Mouse (Mus musculus) liver, embryonic 14.5 days (tissue): ENCODE results near the gene Srpk1. TPM values are rescaled to one million over a fixed set of nuclear protein-coding genes. Genes with fewer than 3 reads are reported as not detected.
A peak's percentile ranks its signal among the peaks of the same experiment; 100 is the strongest.

Experiments
- ATAC-seq: fragments of 200-750 bp; cut with Nextera tagmentation; 2 replicates; pipeline ENCODE4 v1.8.0; 2017; ENCODE audit warnings: moderate number of reproducible peaks, mild to moderate bottlenecking, moderate library complexity; ENCODE audit not compliant: insufficient read depth
- DNase-seq, 3 experiments: peaks; one replicate each; pipeline ENCODE4 v3.0.0-alpha.2; 2012 to 2013; ENCODE audit warnings: low read depth in 3 of 3, low spot score in 3 of 3
- H3K27ac ChIP-seq: fragments of 300-500 bp; sonication (generic); 2 replicates; pipeline ENCODE4 v1.5.1; 2014; ENCODE audit warnings: moderate library complexity, mild to moderate bottlenecking, control low read depth, inconsistent platforms
- H3K27me3 ChIP-seq: fragments of 300-500 bp; sonication (generic); 2 replicates; pipeline ENCODE4 v1.6.1; 2014; ENCODE audit warnings: mild to moderate bottlenecking, low read length, moderate library complexity; ENCODE audit not compliant: control insufficient read depth, insufficient read depth
- H3K36me3 ChIP-seq: fragments of 300-500 bp; sonication (generic); replicated peaks from 2 replicates; pipeline ENCODE4 v1.6.1; 2014; ENCODE audit warnings: low read depth; ENCODE audit not compliant: control insufficient read depth, insufficient read depth
- H3K4me1 ChIP-seq, 2 experiments: fragments of 200-500 bp in 1 of 2; fragments of 300-500 bp in 1 of 2; sonication (generic) in 1 of 2; replicated peaks; 2 replicates each; pipeline ENCODE4 v1.6.1; 2012 to 2014; ENCODE audit warnings: antibody characterized with exemption in 1 of 2, inconsistent platforms in 1 of 2, low read length in 1 of 2; ENCODE audit not compliant: control insufficient read depth in 2 of 2, insufficient read depth in 2 of 2
- H3K4me2 ChIP-seq: fragments of 300-500 bp; sonication (generic); 2 replicates; pipeline ENCODE4 v1.6.1; 2014; ENCODE audit warnings: low read depth, mild to moderate bottlenecking, control low read depth, moderate library complexity
- H3K4me3 ChIP-seq, 2 experiments: fragments of 200-500 bp in 1 of 2; fragments of 300-500 bp in 1 of 2; sonication (generic) in 1 of 2; 2 replicates each; pipeline ENCODE4 v1.5.1; 2012 to 2014; ENCODE audit warnings: low read depth in 2 of 2, low read length in 2 of 2, mild to moderate bottlenecking in 2 of 2, control low read depth in 1 of 2, inconsistent platforms in 1 of 2, moderate library complexity in 1 of 2; ENCODE audit not compliant: insufficient read depth in 1 of 2
- H3K9ac ChIP-seq: fragments of 300-500 bp; sonication (generic); replicated peaks from 2 replicates; pipeline ENCODE4 v1.6.1; 2014; ENCODE audit warnings: mild to moderate bottlenecking, control low read depth, moderate library complexity
- H3K9me3 ChIP-seq: fragments of 300-500 bp; sonication (generic); 2 replicates; pipeline ENCODE4 v1.6.1; 2016; ENCODE audit warnings: low read length, mixed read lengths; ENCODE audit not compliant: control insufficient read depth
- CTCF ChIP-seq: IDR thresholded peaks from 2 replicates; pipeline ENCODE4 v1.5.1; 2016; ENCODE audit warnings: antibody characterized with exemption, low read depth, control low read depth
- EP300 ChIP-seq: IDR thresholded peaks from 2 replicates; pipeline ENCODE4 v1.6.1; 2016; ENCODE audit warnings: antibody characterized with exemption, low read depth
- WGBS: fragments of 180-500 bp; shearing (Covaris S2); extraction: QIAGEN DNeasy Blood & Tissue Kit; methylation state at CpG from one replicate; pipeline ENCODE4 v1.1.7; 2014; ENCODE audit not compliant: insufficient replicate concordance; 5-methylcytosine and 5-hydroxymethylcytosine counted together
- microRNA-seq: library from miRNA; unstranded; fragments of <30 nt; microRNA quantifications from one replicate; pipeline ENCODE4, GENCODE M21; 2016
- polyA plus RNA-seq, 2 experiments: library from polyadenylated mRNA; depleted of rRNA in 1 of 2; stranded (reverse) in 1 of 2; unstranded in 1 of 2; fragments of >200 nt; fragmentation: Nextera tagmentation in 1 of 2; extraction: Ambion mirVana in 1 of 2; gene quantifications; 2 replicates each; pipeline versions ENCODE4 v1.2.1 to v1.2.3; 2012 to 2014

Srpk1 gene
- polyA plus RNA-seq, 2 experiments, result 12.9 to 40.8 TPM

DNA sequence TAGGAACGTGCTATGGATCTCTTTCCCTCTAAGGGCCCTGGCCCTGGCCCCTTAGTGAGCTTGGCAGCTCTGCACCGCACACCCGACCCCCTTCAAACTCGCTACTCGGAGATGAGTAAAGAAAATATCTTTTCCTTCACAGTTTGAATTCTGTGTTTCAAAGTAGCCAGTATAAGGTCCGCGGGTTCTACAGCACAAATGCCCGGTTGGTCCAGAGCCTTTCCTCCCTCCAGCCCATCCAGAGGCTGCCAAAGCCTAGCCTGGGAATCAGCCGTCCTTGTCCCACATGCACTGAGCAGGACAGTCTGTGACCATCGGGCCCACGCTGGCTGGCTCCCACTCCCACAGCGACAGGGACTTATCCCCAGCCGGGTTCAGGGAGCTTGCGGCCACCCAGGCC is 73.4 kb downstream of the Srpk1 start, which contains the start of gene Clpsl2:
Gene Clpsl2 (plus strand): TSS at position 301 of the 400 bp plus-strand sequence.
- Histone ChIP-seq H3K4me3 (no peak within 1 kb of the TSS), H3K4me2 (no peak within 1 kb of the TSS), H3K27ac (no peak within 1 kb of the TSS), H3K9ac (no peak within 1 kb of the TSS), H3K27me3 (no peaks in the 10 kb centered on the region), H3K4me1 (no peaks in the 10 kb centered on the region), H3K9me3 (no peaks in the 10 kb centered on the region), H3K36me3 (no peaks in the 10 kb centered on the region)
- TF ChIP-seq CTCF (no peak), EP300 (no peak)
- ATAC-seq, result no peak
- no peak for DNase-seq
- 61% methylated on average over 14 of the region's 14 CpGs for WGBS

GRCm38 (mm10) chr17:28548550-28548949 is 74.0 kb downstream of the Srpk1 start:
- Histone ChIP-seq H3K4me3 (no peak overlapping the region), H3K9me3 (no peaks in the 10 kb centered on the region), H3K27ac (no peak overlapping the region), H3K4me1 (no peaks in the 10 kb centered on the region), H3K36me3 (no peaks in the 10 kb centered on the region), H3K9ac (no peak overlapping the region), H3K4me2 (no peak overlapping the region), H3K27me3 (no peaks in the 10 kb centered on the region)
- ATAC-seq (no peak), DNase-seq (no peak)
- TF ChIP-seq EP300, result no peak
- 53% methylated on average over 11 of the region's 11 CpGs for WGBS

GRCm38 (mm10) chr17:28546925-28547324 is 75.6 kb downstream of the Srpk1 start:
- ATAC-seq (no peak), DNase-seq (no peak)
- Histone ChIP-seq H3K9ac (no peak overlapping the region), H3K36me3 (no peaks in the 10 kb centered on the region), H3K27ac (no peak overlapping the region), H3K4me2 (no peak overlapping the region), H3K4me3 (no peak overlapping the region), H3K4me1 (no peaks in the 10 kb centered on the region), H3K27me3 (no peaks in the 10 kb centered on the region), H3K9me3 (no peaks in the 10 kb centered on the region)
- TF ChIP-seq EP300 (no peak), CTCF (no peak)
- WGBS, result 30% methylated on average over 1 of the region's 1 CpGs

- DNase-seq (no peak), ATAC-seq (no peak)
- Histone ChIP-seq H3K9me3 (no peaks in the 10 kb centered on the region), H3K4me3 (no peak overlapping the region), H3K36me3 (no peaks in the 10 kb centered on the region), H3K27ac (no peak overlapping the region), H3K4me1 (no peaks in the 10 kb centered on the region), H3K9ac (no peak overlapping the region), H3K4me2 (no peak overlapping the region), H3K27me3 (no peaks in the 10 kb centered on the region)
- TF ChIP-seq CTCF (peak; percentile 38), EP300 (no peak)
- WGBS, result 40% methylated on average over 12 of the region's 12 CpGs
Observed at GRCm38 (mm10) chr17:28537881-28538280, 84.6 kb downstream of the Srpk1 start.

Small RNA genes within 50 kb of the gene (microRNA-seq; reads per million reads assigned to microRNA genes)
- gene Mir6969, result not detected

Other genes starting within 250 kb of the Srpk1 start
- 5.3 and 7.3 TPM in 2 replicates for gene Fkbp5, start 105.2 kb downstream of the Srpk1 start, polyA plus RNA-seq (2012; rRNA removed)
- gene Fkbp5, start 105.2 kb downstream of the Srpk1 start, polyA plus RNA-seq (2014; fragmentation: Nextera tagmentation; extraction: Ambion mirVana), result 3.5 and 3.6 TPM in 2 replicates
- gene Armc12, start 91.9 kb downstream of the Srpk1 start, polyA plus RNA-seq (2012; rRNA removed), result 0.03 TPM in 1 of 2 replicates, not detected in the other
- gene Armc12, start 91.9 kb downstream of the Srpk1 start, polyA plus RNA-seq (2014; fragmentation: Nextera tagmentation; extraction: Ambion mirVana), result not detected in 2 replicates
- gene Clpsl2, start 73.3 kb downstream of the Srpk1 start, polyA plus RNA-seq (2012; rRNA removed), result not detected in 2 replicates
- not detected in 2 replicates for gene Clpsl2, start 73.3 kb downstream of the Srpk1 start, polyA plus RNA-seq (2014; fragmentation: Nextera tagmentation; extraction: Ambion mirVana)
- gene Clps, start 61.9 kb downstream of the Srpk1 start, polyA plus RNA-seq (2012; rRNA removed), result 1.2 and 3.3 TPM in 2 replicates
- gene Clps, start 61.9 kb downstream of the Srpk1 start, polyA plus RNA-seq (2014; fragmentation: Nextera tagmentation; extraction: Ambion mirVana), result 2.9 and 3.7 TPM in 2 replicates
- not detected in 2 replicates for gene Lhfpl5, start 47.1 kb downstream of the Srpk1 start, polyA plus RNA-seq (2012; rRNA removed)
- gene Lhfpl5, start 47.1 kb downstream of the Srpk1 start, polyA plus RNA-seq (2014; fragmentation: Nextera tagmentation; extraction: Ambion mirVana), result not detected in 2 replicates
- 0.26 and 0.35 TPM in 2 replicates for gene Slc26a8, start 67.5 kb upstream of the Srpk1 start, polyA plus RNA-seq (2012; rRNA removed)
- gene Slc26a8, start 67.5 kb upstream of the Srpk1 start, polyA plus RNA-seq (2014; fragmentation: Nextera tagmentation; extraction: Ambion mirVana), result 0.11 and 0.21 TPM in 2 replicates
- 30.3 and 37.8 TPM in 2 replicates for gene Mapk14, start 68.6 kb upstream of the Srpk1 start, polyA plus RNA-seq (2012; rRNA removed)
- gene Mapk14, start 68.6 kb upstream of the Srpk1 start, polyA plus RNA-seq (2014; fragmentation: Nextera tagmentation; extraction: Ambion mirVana), result 33.2 and 36.1 TPM in 2 replicates
- gene AC170998.1, start 103.4 kb upstream of the Srpk1 start, polyA plus RNA-seq (2012; rRNA removed), result 0.06 and 0.58 TPM in 2 replicates
- 0.40 and 0.74 TPM in 2 replicates for gene AC170998.1, start 103.4 kb upstream of the Srpk1 start, polyA plus RNA-seq (2014; fragmentation: Nextera tagmentation; extraction: Ambion mirVana)
- gene Mapk13, start 146.6 kb upstream of the Srpk1 start, polyA plus RNA-seq (2012; rRNA removed), result 1.5 and 1.6 TPM in 2 replicates
- gene Mapk13, start 146.6 kb upstream of the Srpk1 start, polyA plus RNA-seq (2014; fragmentation: Nextera tagmentation; extraction: Ambion mirVana), result 1.5 and 1.6 TPM in 2 replicates
- gene Brpf3, start 178.4 kb upstream of the Srpk1 start, polyA plus RNA-seq (2012; rRNA removed), result 95.9 and 98.3 TPM in 2 replicates
- gene Brpf3, start 178.4 kb upstream of the Srpk1 start, polyA plus RNA-seq (2014; fragmentation: Nextera tagmentation; extraction: Ambion mirVana), result 48.6 and 66.8 TPM in 2 replicates
- gene Pnpla1, start 235.7 kb upstream of the Srpk1 start, polyA plus RNA-seq (2012; rRNA removed), result 0.01 and 0.02 TPM in 2 replicates
- 0.04 TPM in 1 of 2 replicates, not detected in the other for gene Pnpla1, start 235.7 kb upstream of the Srpk1 start, polyA plus RNA-seq (2014; fragmentation: Nextera tagmentation; extraction: Ambion mirVana)